ENCODE assay signal across 8 mouse cellular contexts in genomic region chr19:40401213-40401612, GRCm38 (mm10).
DNase-seq lines count a peak whose midpoint lies in the region; ATAC-seq lines count a peak whose summit lies in the region.

No protein-coding gene starts in this region.

- peaks cover 9% of the 10 kb centered on the region; the same call in 1 of the 2 replicates for H3K4me1 ChIP-seq in embryonic facial prominence, embryonic 14.5 days (ENCODE audit: control insufficient read depth, insufficient read depth, low read length)
- H3K4me1 ChIP-seq in embryonic facial prominence, embryonic 10.5 days = peaks cover 20% of the 10 kb centered on the region
- H3K4me1 ChIP-seq in lung, embryonic 15.5 days = peaks cover 42% of the 10 kb centered on the region
- H3K4me1 ChIP-seq in hindbrain, embryonic 11.5 days (replicated peaks; ENCODE audit: control insufficient read depth, insufficient read depth, low read length) = no peaks in the 10 kb centered on the region

- H3K27me3 ChIP-seq in embryonic facial prominence, embryonic 14.5 days (replicated peaks; ENCODE audit: control insufficient read depth, insufficient read depth, low read length) = no peaks in the 10 kb centered on the region
- H3K27me3 ChIP-seq in embryonic facial prominence, embryonic 10.5 days (replicated peaks; ENCODE audit: low read depth, poor library complexity, severe bottlenecking) = no peaks in the 10 kb centered on the region
- H3K27me3 ChIP-seq in lung, embryonic 15.5 days = no peaks in the 10 kb centered on the region
- H3K27me3 ChIP-seq in hindbrain, embryonic 11.5 days (ENCODE audit: control insufficient read depth, insufficient read depth, low read length) = no peaks in the 10 kb centered on the region

- no peak for ATAC-seq in embryonic facial prominence, embryonic 14.5 days (ENCODE audit: low read depth)
- ATAC-seq in lung, embryonic 15.5 days (ENCODE audit: borderline replicate concordance, extremely low read depth, low FRiP score, low TSS enrichment) = peak; percentile 53
- ATAC-seq in hindbrain, embryonic 11.5 days (ENCODE audit: low FRiP score) = no peak

- no peaks in the 10 kb centered on the region for H3K9me3 ChIP-seq in embryonic facial prominence, embryonic 14.5 days (ENCODE audit: control insufficient read depth, low read length)
- H3K9me3 ChIP-seq in embryonic facial prominence, embryonic 10.5 days = no peaks in the 10 kb centered on the region
- no peaks in the 10 kb centered on the region for H3K9me3 ChIP-seq in lung, embryonic 15.5 days
- no peaks in the 10 kb centered on the region for H3K9me3 ChIP-seq in hindbrain, embryonic 11.5 days (ENCODE audit: control insufficient read depth, low read length)

- H3K27ac ChIP-seq in embryonic facial prominence, embryonic 14.5 days (replicated peaks; ENCODE audit: low read depth, low read length) = no peak overlapping the region
- no peak overlapping the region for H3K27ac ChIP-seq in embryonic facial prominence, embryonic 10.5 days (replicated peaks)
- H3K27ac ChIP-seq in lung, embryonic 15.5 days = no peak overlapping the region
- H3K27ac ChIP-seq in hindbrain, embryonic 11.5 days (ENCODE audit: low read depth, low read length) = no peak overlapping the region

- no peak overlapping the region for H3K9ac ChIP-seq in embryonic facial prominence, embryonic 14.5 days (ENCODE audit: low read depth, low read length)
- H3K9ac ChIP-seq in lung, embryonic 15.5 days = no peak overlapping the region
- no peak overlapping the region for H3K9ac ChIP-seq in hindbrain, embryonic 11.5 days (ENCODE audit: low read depth, low read length)

- no peaks in the 10 kb centered on the region for H3K36me3 ChIP-seq in embryonic facial prominence, embryonic 14.5 days (ENCODE audit: control insufficient read depth, insufficient read depth, low read length)
- no peaks in the 10 kb centered on the region for H3K36me3 ChIP-seq in embryonic facial prominence, embryonic 10.5 days (replicated peaks)
- no peaks in the 10 kb centered on the region for H3K36me3 ChIP-seq in lung, embryonic 15.5 days
- H3K36me3 ChIP-seq in hindbrain, embryonic 11.5 days (ENCODE audit: control insufficient read depth, insufficient read depth, low read length) = no peaks in the 10 kb centered on the region

- no peak overlapping the region for H3K4me2 ChIP-seq in embryonic facial prominence, embryonic 14.5 days (ENCODE audit: low read depth, low read length)
- H3K4me2 ChIP-seq in lung, embryonic 15.5 days = no peak overlapping the region
- H3K4me2 ChIP-seq in hindbrain, embryonic 11.5 days (replicated peaks; ENCODE audit: low read depth, low read length) = no peak overlapping the region

- WGBS in embryonic facial prominence, embryonic 14.5 days = 59% methylated on average over 7 of the region's 7 CpGs
- WGBS in embryonic facial prominence, embryonic 10.5 days = 91% methylated on average over 7 of the region's 7 CpGs
- 29% methylated on average over 7 of the region's 7 CpGs for WGBS in lung, embryonic 15.5 days
- 88% methylated on average over 7 of the region's 7 CpGs for WGBS in hindbrain, embryonic 11.5 days

- peak; percentile 69 for DNase-seq in embryonic facial prominence, embryonic 14.5 days (ENCODE audit: low spot score)
- DNase-seq in embryonic facial prominence, embryonic 10.5 days (ENCODE audit: low spot score) = no peak
- DNase-seq in urinary bladder, adult 2 months (ENCODE audit: low spot score) = peak; percentile 47
- DNase-seq in urinary bladder, postnatal 10 days (ENCODE audit: low spot score) = no peak
- no peak for DNase-seq in hindbrain, embryonic 11.5 days (ENCODE audit: low spot score)
- DNase-seq in frontal cortex, adult 2 months (ENCODE audit: extremely low spot score in 1 of 2, low spot score in 1 of 2) = no peak
- no peak for DNase-seq in layer of hippocampus, postnatal 14 days (ENCODE audit: low spot score in 2 of 2)

- H3K4me3 ChIP-seq in embryonic facial prominence, embryonic 14.5 days (ENCODE audit: low read depth, low read length) = no peak overlapping the region
- no peak overlapping the region for H3K4me3 ChIP-seq in embryonic facial prominence, embryonic 10.5 days
- no peak overlapping the region for H3K4me3 ChIP-seq in lung, embryonic 15.5 days
- H3K4me3 ChIP-seq in hindbrain, embryonic 11.5 days (ENCODE audit: low read depth, low read length) = no peak overlapping the region

Comparison
In these comparisons a context has a peak if more than half of its experiments do, and no peak if none do; other contexts are left out.
1. DNase-seq: peak in embryonic facial prominence, embryonic 14.5 days (single experiment) and urinary bladder, adult 2 months (single experiment); none in embryonic facial prominence, embryonic 10.5 days (single experiment), urinary bladder, postnatal 10 days (single experiment), hindbrain, embryonic 11.5 days (single experiment), frontal cortex, adult 2 months (0 of 2) and layer of hippocampus, postnatal 14 days (0 of 2).